Mouse (Mus musculus): Measurements from ENCODE around the gene Map3k4.
"Not testable (repeated sequence)": the region's sequence is repeated elsewhere in the genome, so short reads cannot be mapped to it uniquely, and the experiment has no call there.

Map3k4 gene

GRCm38 (mm10) chr17:12265969-12266925, 52.3 kb downstream of the Map3k4 start:
- DNase-seq, result peak; percentile 72

- DNase-seq, result no peak
Observed at GRCm38 (mm10) chr17:12264293-12264692, 54.3 kb downstream of the Map3k4 start.

DNA sequence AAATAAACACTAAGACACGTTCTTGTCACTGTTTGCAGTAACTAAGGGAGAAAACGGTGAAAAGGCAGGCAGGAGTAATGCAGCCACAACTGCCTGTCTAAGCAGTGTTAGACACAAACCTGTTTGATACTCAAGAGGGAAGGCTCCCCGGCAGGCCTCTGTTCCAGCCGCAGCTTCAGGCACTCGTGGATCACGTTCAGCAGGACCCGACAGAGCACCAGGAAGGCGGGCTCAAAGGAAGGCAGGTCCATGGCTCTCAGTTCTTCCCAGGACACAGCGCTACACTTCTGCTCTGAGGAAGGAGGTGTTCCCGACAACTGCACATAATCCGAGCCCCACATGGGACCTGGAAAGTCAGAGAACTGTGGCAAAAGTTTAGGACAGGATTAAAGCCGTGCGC, 54.8 kb downstream of the Map3k4 start:
- no peak for DNase-seq

DNA sequence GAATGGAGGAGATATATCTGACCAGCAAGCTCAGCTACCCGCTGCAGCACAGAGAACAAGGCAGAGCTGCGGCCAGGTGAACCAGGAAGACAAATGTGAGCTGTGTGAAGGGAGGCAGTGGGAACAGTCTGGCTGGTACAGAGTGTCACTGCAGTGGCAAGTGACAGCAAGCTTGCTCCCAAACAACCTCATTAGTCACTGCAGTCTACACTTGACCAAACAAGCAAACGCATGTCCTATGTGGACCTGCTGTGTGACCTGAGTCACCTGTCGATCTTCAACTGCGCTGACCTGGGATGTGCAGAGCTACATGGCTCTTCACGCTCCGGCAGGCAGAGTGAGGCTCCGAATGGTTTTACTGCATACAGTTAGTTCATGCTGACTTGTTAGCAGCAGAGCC, 55.7 kb downstream of the Map3k4 start:
- DNase-seq, result no peak

GRCm38 (mm10) chr17:12261887-12262286, 56.7 kb downstream of the Map3k4 start:
- no peak for DNase-seq

DNA sequence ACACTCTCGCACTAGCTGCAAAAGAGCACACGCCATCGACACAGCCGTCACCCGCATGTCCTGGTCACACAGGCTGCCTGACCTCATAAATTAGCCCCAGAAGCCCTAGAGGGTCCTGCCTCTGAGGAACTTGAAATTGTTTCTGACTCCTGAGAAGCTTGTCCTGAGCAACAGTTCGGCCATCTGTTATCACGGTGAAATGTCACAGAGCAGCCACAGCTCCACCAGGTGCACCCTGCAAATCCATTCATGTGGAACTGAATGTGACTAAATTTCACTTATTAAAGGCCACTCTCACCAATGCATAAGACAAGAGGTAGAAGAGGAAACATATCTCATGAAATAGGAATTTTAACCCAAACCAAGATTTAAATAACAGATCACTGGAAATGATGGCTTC, 57.2 kb downstream of the Map3k4 start:
- DNase-seq, result no peak

DNA sequence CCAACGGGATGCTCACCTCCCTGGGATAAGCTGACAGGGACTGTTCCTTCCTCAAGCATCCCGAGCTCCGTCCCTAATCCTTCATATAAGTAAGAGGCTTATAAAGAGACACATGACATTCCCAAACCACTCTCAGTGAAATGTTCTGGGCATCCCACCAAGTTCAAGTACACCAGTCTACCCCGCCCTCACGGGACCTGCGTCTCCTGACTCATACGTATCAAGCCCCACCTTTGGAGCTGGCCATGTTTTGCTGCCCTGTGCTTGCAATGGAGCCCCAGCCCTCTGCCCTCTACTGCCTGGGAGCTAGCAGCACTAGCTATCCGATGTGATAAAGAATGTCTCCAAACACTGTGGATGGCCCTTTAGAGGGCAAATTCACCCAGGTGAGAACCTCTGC, 58.6 kb downstream of the Map3k4 start:
- DNase-seq, result no peak

DNA sequence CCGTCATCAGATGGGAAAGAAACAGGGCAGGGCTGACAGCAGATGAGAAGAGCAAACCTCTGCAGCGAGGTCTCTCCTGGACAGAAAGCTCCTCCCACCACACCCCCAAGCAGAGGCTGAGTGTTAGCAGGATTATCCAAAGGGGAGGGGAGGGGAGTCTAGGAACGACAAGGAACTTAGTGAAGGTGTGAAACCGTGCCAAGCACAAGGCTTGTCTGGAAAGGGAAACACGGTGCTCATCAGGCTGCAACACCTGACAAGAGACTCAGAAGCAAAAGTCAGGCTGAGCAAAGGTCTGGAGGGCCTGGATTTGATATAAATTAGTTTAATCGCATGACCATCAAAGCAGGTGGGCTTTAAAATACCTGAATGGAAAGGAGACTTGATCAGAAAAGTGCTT, 60.1 kb downstream of the Map3k4 start:
- no peak for DNase-seq

DNA sequence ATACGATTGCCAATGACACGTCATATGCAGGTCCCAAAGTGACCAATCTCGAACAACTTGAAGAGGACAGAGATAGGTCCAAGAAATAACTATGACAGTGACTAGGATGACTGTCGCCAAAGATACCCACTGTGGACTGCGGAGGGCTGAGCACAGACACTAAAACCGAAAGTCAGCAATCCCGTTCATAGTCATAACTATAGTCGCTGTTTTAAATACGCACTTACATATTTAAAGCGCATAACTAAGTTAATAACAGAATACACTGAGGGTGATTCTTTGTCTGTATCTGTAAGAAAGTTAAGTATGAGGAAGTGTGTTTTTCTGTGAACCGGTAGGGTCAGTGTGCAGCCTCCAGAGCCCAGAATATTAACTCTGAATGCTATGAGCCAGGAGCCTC, 62.5 kb downstream of the Map3k4 start:
- no peak for DNase-seq

DNA sequence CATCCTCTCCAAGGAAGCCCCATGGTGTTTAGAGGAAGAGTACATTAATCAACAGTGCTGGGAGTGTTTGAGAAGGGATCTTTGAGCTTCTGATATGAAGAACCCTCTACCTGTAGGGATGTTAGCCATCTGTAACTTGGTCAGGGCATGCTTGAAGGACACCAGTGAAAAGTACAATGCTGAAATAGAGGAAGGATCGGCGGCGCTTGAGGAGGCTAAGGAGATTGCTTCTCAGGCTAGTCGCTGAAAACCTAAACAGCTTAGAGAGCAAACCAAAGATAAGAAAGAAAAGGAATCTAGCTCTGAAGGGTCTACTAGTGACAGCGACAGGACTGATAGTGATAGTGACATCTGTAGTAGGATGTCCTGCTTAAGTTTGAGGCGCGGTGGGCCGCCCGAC, 68.0 kb downstream of the Map3k4 start:
- DNase-seq, result no peak

DNA sequence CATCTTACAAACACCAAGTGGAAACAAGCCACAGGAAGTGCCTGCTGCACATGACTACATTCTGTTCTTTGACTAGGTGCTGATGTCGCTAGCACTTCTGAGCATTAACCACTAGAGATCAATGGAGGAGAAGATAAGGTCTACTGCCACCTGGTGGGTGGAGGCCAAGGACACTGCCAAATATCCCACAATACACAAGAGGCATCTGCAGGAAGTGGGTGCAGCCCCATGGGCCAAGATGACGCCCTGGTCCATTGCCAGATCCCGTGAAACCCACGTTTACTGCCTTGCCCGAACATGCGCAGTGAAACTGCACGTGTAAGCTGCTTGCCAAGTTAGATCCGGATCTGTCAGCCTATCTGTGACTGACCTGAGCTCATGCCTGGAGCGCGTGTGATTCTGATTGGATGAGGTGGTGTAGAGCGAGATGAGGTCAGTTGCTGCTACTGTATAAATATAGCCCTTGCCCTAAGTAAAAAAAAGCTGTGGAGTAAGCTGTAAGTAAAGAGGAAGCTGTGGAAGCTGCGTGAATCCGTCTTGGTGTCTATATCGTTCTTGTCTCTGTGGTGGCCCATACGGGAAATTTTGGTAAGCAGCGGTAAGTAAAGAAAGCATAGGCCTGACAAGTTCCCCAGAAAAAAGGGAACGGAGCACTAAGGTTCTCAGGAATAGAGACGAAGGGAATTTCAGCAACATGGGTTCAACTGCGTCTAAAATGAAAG, 68.7 kb downstream of the Map3k4 start:
- DNase-seq, result peak; percentile 80

DNA sequence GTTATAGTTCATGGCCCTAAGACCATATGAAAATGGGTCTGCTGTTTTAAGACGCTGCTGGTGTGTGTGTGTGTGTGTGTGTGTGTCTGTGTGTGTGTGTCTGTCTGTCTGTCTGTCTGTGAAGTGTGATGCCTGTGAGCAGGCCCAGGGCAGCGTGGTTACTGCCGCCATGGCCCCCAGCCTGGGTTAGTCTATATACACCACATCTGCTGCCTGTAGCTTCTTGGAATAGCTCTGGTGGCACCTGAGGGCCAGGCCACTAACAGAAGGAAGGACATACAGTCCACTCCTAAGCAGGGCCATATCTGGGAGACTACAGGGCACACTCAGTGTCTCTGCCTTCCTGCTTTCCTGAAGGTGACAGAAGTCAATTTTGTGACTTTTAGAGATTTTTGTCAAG, 77.9 kb downstream of the Map3k4 start:
- no peak for DNase-seq

DNA sequence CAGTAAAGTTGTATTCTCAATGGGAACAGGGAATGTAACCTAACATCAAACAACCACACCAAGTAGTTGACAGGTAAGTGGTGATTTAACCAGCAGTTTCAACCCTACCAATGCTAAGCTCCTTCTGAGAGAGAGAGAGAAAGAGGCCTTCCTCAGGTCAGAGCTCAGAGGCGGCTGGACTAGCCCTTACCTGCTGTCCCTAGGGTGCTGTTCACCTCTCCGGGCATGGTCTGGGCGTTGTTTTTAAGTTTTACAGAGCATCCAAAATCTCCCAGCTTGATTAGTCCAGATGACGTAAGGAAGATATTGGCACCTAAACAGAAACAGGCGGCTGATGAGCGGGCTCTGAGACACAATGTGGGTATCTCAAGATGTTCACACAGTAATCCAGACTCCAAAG, 85.9 kb downstream of the Map3k4 start:
- no peak for DNase-seq

DNA sequence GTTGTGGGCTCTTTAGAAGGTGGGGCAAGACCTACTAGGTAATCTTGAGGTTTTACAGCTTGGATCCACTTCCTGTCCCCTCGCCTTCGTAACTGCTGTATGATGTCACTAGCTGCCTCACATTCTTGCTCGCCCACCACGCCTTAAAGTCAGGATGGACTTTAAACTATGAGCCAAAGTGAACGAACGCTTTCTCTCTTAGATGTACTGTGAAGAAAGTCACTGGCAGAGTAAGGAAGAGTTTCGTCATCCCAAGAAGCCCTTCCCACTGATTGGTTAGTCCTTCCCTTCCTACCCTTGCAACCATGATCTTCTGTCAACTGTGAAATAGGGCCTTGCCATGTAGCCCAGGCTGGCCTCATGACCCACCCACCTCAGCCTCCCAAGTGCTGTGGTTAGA, 87.5 kb downstream of the Map3k4 start:
- DNase-seq, result no peak

DNA sequence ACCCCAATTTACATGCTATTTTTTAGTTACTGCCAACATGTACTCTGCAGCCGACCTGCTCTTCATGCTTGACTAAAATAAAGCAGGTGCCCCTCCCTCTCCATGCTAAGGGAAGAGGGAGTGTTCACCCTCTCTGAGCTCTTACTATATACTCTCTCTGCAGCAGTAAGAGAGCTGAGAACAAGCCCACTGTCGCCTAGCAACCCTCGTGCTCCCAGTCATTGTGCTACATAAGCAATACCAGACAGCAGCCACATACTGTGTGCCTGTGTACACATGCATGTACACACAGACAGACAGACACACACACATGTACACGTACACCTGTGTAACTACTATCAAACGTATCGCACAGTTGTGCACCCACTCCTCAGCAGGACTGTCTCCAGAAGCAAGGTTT, 88.4 kb downstream of the Map3k4 start:
- DNase-seq, result peak; percentile 74

- no peak for DNase-seq
Observed at GRCm38 (mm10) chr17:12229756-12230155, 88.8 kb downstream of the Map3k4 start.

- DNase-seq, result no peak
Observed at GRCm38 (mm10) chr17:12228471-12228870, 90.1 kb downstream of the Map3k4 start.

GRCm38 (mm10) chr17:12228001-12228400, 90.6 kb downstream of the Map3k4 start:
- DNase-seq, result no peak

- DNase-seq, result no peak
Observed at GRCm38 (mm10) chr17:12226551-12226950, 92.0 kb downstream of the Map3k4 start.

- DNase-seq, result no peak
Observed at GRCm38 (mm10) chr17:12225227-12225626, 93.4 kb downstream of the Map3k4 start.

- DNase-seq, result not testable (repeated sequence)
Observed at GRCm38 (mm10) chr17:12224551-12224950, 94.0 kb downstream of the Map3k4 start.

GRCm38 (mm10) chr17:12224145-12224544, 94.5 kb downstream of the Map3k4 start:
- no peak for DNase-seq

DNA sequence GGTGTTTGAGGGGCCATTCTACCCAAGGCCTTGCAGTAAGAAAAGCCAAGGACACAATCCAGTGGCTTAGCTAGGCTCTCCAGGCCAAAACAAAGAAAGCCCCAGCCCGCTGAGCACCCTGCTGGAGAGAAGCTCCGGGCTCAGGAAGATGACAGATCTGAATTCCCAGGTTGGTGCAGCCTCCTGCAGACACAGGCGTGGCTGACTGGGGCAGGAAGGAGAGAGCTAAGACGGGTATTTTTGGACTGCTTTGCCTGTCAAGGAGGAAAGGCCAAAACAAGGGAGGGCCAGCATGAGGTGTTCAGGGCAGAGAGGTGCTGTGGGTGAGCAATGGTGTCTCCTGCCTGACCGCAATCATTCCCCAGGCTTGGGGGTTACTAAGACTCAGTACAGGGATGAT, 94.9 kb downstream of the Map3k4 start:
- DNase-seq, result no peak

- no peak for DNase-seq
Observed at GRCm38 (mm10) chr17:12221926-12222325, 96.7 kb downstream of the Map3k4 start.
